In genomic region chr6:47672741-47673140, GRCm38 (mm10) we compare ENCODE assay signal across 8 mouse cellular contexts.
DNase-seq lines count a peak whose midpoint lies in the region; ATAC-seq and TF ChIP-seq lines count a peak whose summit lies in the region.
"Not testable (repeated sequence)": the region's sequence is repeated elsewhere in the genome, so short reads cannot be mapped to it uniquely, and the experiment has no call there.

No protein-coding gene starts in this region.

- peak; percentile 46 to 57 for DNase-seq in B cell, adult 2 months
- DNase-seq in cerebellum, adult 9-11 months, result peak; percentile 87
- DNase-seq in gastrocnemius, adult 2 months, result peak; percentile 58
- not testable (repeated sequence) for DNase-seq in hindbrain, embryonic 11.5 days (ENCODE audit: low spot score); liver, embryonic 11.5 days (ENCODE audit: low spot score); stomach, postnatal 0 days (ENCODE audit: low spot score)
- peak; percentile 34 for DNase-seq in layer of hippocampus, adult 11-12 months (ENCODE audit: low spot score)

- peak overlapping the region; percentile 25; the same call in 1 of the 2 replicates for H3K4me2 ChIP-seq in hindbrain, embryonic 11.5 days (replicated peaks; ENCODE audit: low read depth, low read length)
- H3K4me2 ChIP-seq in liver, embryonic 11.5 days, result peak overlapping the region; percentile 39; the same call in 1 of the 2 replicates
- H3K4me2 ChIP-seq in neural tube, embryonic 13.5 days, result peak overlapping the region; percentile 45
- H3K4me2 ChIP-seq in stomach, postnatal 0 days (replicated peaks; ENCODE audit: low read depth), result peak overlapping the region; percentile 29; the same call in 1 of the 2 replicates

- intact Hi-C loops in gastrocnemius, adult 2 months (cut with DNase I), result not testable (repeated sequence)

- TF ChIP-seq EP300 in stomach, postnatal 0 days (optimal IDR thresholded peaks at IDR 0.05), result not testable (repeated sequence)

- not testable (repeated sequence) for H3K9me3 ChIP-seq in hindbrain, embryonic 11.5 days (ENCODE audit: control insufficient read depth, low read length); liver, embryonic 11.5 days (ENCODE audit: control insufficient read depth, low read length); neural tube, embryonic 13.5 days; stomach, postnatal 0 days (ENCODE audit: control insufficient read depth, low read length)

- not testable (repeated sequence) for H3K36me3 ChIP-seq in hindbrain, embryonic 11.5 days (ENCODE audit: control insufficient read depth, insufficient read depth, low read length); liver, embryonic 11.5 days (ENCODE audit: control insufficient read depth, insufficient read depth, low read length); neural tube, embryonic 13.5 days; stomach, postnatal 0 days (ENCODE audit: control insufficient read depth, insufficient read depth, low read length)

- not testable (repeated sequence) for H3K27ac ChIP-seq in gastrocnemius, adult 2 months; hindbrain, embryonic 11.5 days (ENCODE audit: low read depth, low read length); liver, embryonic 11.5 days (ENCODE audit: low read depth, low read length); neural tube, embryonic 13.5 days (replicated peaks); stomach, postnatal 0 days (replicated peaks)

- not testable (repeated sequence) for ATAC-seq in hindbrain, embryonic 11.5 days (ENCODE audit: low FRiP score); liver, embryonic 11.5 days (replicated peaks; ENCODE audit: low FRiP score); neural tube, embryonic 13.5 days (ENCODE audit: low read depth); stomach, postnatal 0 days (ENCODE audit: low FRiP score, low TSS enrichment)

- H3K4me3 ChIP-seq in gastrocnemius, adult 2 months, result peak overlapping the region; percentile 65
- H3K4me3 ChIP-seq in hindbrain, embryonic 11.5 days (ENCODE audit: low read depth, low read length), result peak overlapping the region; percentile 20; the same call in 1 of the 2 replicates
- peak overlapping the region; percentile 30 for H3K4me3 ChIP-seq in liver, embryonic 11.5 days (ENCODE audit: low read depth, low read length)
- peak overlapping the region; percentile 34 for H3K4me3 ChIP-seq in neural tube, embryonic 13.5 days
- H3K4me3 ChIP-seq in stomach, postnatal 0 days (ENCODE audit: low read depth, low read length), result not testable (repeated sequence)

- H3K4me1 ChIP-seq in hindbrain, embryonic 11.5 days (replicated peaks; ENCODE audit: control insufficient read depth, insufficient read depth, low read length); liver, embryonic 11.5 days (replicated peaks; ENCODE audit: control insufficient read depth, insufficient read depth, low read length); neural tube, embryonic 13.5 days (replicated peaks); stomach, postnatal 0 days (replicated peaks; ENCODE audit: control insufficient read depth, insufficient read depth): not testable (repeated sequence)

- not testable (repeated sequence) for H3K9ac ChIP-seq in hindbrain, embryonic 11.5 days (ENCODE audit: low read depth, low read length); liver, embryonic 11.5 days (ENCODE audit: low read depth, low read length); stomach, postnatal 0 days (ENCODE audit: low read length)
- 0 out of 2 replicates have a peak overlapping the region, but pooled peaks have one; percentile 12 for H3K9ac ChIP-seq in neural tube, embryonic 13.5 days

- not testable (repeated sequence) for H3K27me3 ChIP-seq in hindbrain, embryonic 11.5 days (ENCODE audit: control insufficient read depth, insufficient read depth, low read length); liver, embryonic 11.5 days (replicated peaks; ENCODE audit: control insufficient read depth, insufficient read depth, low read length); neural tube, embryonic 13.5 days; stomach, postnatal 0 days (ENCODE audit: control insufficient read depth, insufficient read depth, low read length)

- not testable (repeated sequence) for TF ChIP-seq CTCF in gastrocnemius, adult 2 months (IDR thresholded peaks at IDR 0.05); stomach, postnatal 0 days (IDR thresholded peaks at IDR 0.05; ENCODE audit: low read depth)

- 20% methylated on average over 2 of the region's 33 CpGs for WGBS in hindbrain, embryonic 11.5 days
- no CpG with 5 or more reads among the region's 33 CpGs for WGBS in liver, embryonic 11.5 days
- WGBS in neural tube, embryonic 13.5 days, result 19% methylated on average over 9 of the region's 33 CpGs
- WGBS in stomach, postnatal 0 days, result no CpG with 5 or more reads among the region's 33 CpGs
